ENCODE assay signal across 22 mouse cellular contexts in the genomic region with DNA sequence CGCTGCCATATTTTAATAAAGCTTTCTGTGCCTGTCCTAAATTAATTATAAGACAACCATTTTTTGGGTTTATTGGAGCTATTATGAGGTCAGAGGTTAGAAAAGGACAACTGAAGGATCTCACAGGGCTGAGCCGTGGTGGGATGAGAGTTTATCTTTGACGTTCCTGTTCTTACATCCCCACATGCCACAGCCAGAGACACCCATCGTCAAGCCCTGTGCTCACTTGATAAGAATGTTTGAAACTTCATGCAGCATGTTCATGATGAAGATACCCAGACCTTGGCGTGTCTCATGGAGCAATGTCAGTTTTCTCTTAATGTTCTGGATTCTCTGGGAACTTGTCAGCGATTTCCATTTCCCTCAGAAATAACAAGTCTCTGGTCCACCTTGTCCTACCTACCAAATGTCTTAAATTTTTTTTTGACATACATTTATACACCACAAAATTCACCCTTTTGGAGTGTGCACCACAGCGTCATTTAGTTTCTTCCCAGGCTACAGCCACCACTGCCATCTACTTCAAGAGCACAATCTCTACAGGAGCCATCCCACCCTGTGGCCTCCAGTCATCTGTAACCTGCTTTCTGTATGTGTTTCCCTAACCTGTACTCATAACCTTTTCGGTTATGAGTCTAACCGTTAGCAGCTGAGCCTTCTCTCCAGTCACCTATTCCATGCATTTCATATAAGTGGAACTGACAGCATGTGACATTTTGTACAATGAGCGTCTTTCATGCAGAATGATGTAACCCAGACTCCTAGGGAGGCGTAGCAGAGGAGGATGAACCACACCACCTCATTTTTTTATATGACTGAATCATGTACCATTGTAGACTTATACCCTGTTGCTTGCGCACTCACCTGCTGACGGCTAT. TPM values are rescaled to one million over a fixed set of nuclear protein-coding genes. Genes with fewer than 3 reads are reported as not detected.
DNase-seq lines count a peak whose midpoint lies in the region; ATAC-seq and TF ChIP-seq lines count a peak whose summit lies in the region.
"Had no signal": no experiment of that assay in that cellular context is flagged by ENCODE, and none has a peak within 500 bp of the region (broad histone marks: within the 10 kb centered on the region; RNA-seq: fewer than 3 reads in every experiment).

No protein-coding gene starts in this region.

- peak overlapping the region; percentile 60 for H3K4me2 ChIP-seq in liver, embryonic 15.5 days
- H3K4me2 ChIP-seq: embryonic facial prominence, embryonic 13.5 days; forebrain, embryonic 13.5 days; lung, embryonic 15.5 days; neural tube, embryonic 12.5 days had no signal

- peak; percentile 90 for ATAC-seq in erythroblast, adult 5-6 weeks (replicated peaks; ENCODE audit: low FRiP score, poor library complexity, severe bottlenecking)
- ATAC-seq in liver, embryonic 15.5 days (ENCODE audit: insufficient read depth): peak; percentile 93
- ATAC-seq: forebrain, embryonic 13.5 days had no signal

- no peak for DNase-seq in spleen, adult 2 months (ENCODE audit: low read depth in 1 of 2, low spot score in 2 of 2)
- DNase-seq in spleen, postnatal 14 days (ENCODE audit: low spot score in 2 of 2): no peak
- no peak for DNase-seq in hindbrain, embryonic 10.5 days (ENCODE audit: low spot score)
- no peak for DNase-seq in ovary, adult 18-20 months (ENCODE audit: low spot score)
- DNase-seq in forebrain, embryonic 10.5 days (ENCODE audit: extremely low spot score, low spot score): no peak
- DNase-seq: adrenal gland, postnatal 36 days; cerebellum, adult 11 months; kidney, adult 9 months; thymus, adult 18-20 months had no signal

- no peaks in the 10 kb centered on the region for H3K9me3 ChIP-seq in liver, embryonic 15.5 days (replicated peaks)
- no peaks in the 10 kb centered on the region for H3K9me3 ChIP-seq in hindbrain, embryonic 10.5 days
- no peaks in the 10 kb centered on the region for H3K9me3 ChIP-seq in forebrain, embryonic 10.5 days
- H3K9me3 ChIP-seq: embryonic facial prominence, embryonic 13.5 days; forebrain, embryonic 13.5 days; limb, embryonic 10.5 days; lung, embryonic 15.5 days; neural tube, embryonic 12.5 days had no signal

- TF ChIP-seq CTCF in spleen, adult 2 months (IDR thresholded peaks at IDR 0.05; ENCODE audit: extremely low read depth, insufficient read depth, insufficient read length, insufficient replicate concordance): no peak

- H3K9ac ChIP-seq in liver, embryonic 15.5 days: peak overlapping the region; percentile 44
- H3K9ac ChIP-seq: embryonic facial prominence, embryonic 13.5 days; forebrain, embryonic 13.5 days; lung, embryonic 15.5 days; neural tube, embryonic 12.5 days had no signal

- no peak overlapping the region for H3K4me3 ChIP-seq in spleen, adult 2 months (ENCODE audit: extremely low read depth, insufficient read depth, insufficient read length)
- H3K4me3 ChIP-seq in liver, embryonic 15.5 days (replicated peaks): peak overlapping the region; percentile 2
- no peak overlapping the region for H3K4me3 ChIP-seq in hindbrain, embryonic 10.5 days
- H3K4me3 ChIP-seq in forebrain, embryonic 10.5 days: no peak overlapping the region
- H3K4me3 ChIP-seq: embryonic facial prominence, embryonic 13.5 days; forebrain, embryonic 13.5 days; limb, embryonic 10.5 days; lung, embryonic 15.5 days; neural tube, embryonic 12.5 days had no signal

- no peak for TF ChIP-seq POLR2A in spleen, adult 2 months (IDR thresholded peaks at IDR 0.05; ENCODE audit: low read depth, low read length)

- peak overlapping the region; percentile 8; the same call in 1 of the 2 replicates for H3K27ac ChIP-seq in spleen, adult 2 months (ENCODE audit: insufficient read depth, low read length)
- H3K27ac ChIP-seq in liver, embryonic 15.5 days (replicated peaks): peak overlapping the region; percentile 94
- no peak overlapping the region for H3K27ac ChIP-seq in hindbrain, embryonic 10.5 days
- H3K27ac ChIP-seq in forebrain, embryonic 10.5 days: no peak overlapping the region
- H3K27ac ChIP-seq: embryonic facial prominence, embryonic 13.5 days; forebrain, embryonic 13.5 days; limb, embryonic 10.5 days; lung, embryonic 15.5 days; neural tube, embryonic 12.5 days had no signal

- no peaks in the 10 kb centered on the region for H3K27me3 ChIP-seq in spleen, adult 2 months (ENCODE audit: control insufficient read depth, insufficient read depth, low read length)
- peaks cover 33% of the 10 kb centered on the region for H3K27me3 ChIP-seq in liver, embryonic 15.5 days
- H3K27me3 ChIP-seq in hindbrain, embryonic 10.5 days (ENCODE audit: insufficient read depth, poor library complexity, severe bottlenecking): peaks cover 72% of the 10 kb centered on the region
- peaks cover 85% of the 10 kb centered on the region for H3K27me3 ChIP-seq in forebrain, embryonic 10.5 days (ENCODE audit: poor library complexity, severe bottlenecking)

- H3K36me3 ChIP-seq in spleen, adult 2 months (ENCODE audit: control insufficient read depth, insufficient read depth, low read length): no peaks in the 10 kb centered on the region
- no peaks in the 10 kb centered on the region for H3K36me3 ChIP-seq in liver, embryonic 15.5 days (replicated peaks)
- H3K36me3 ChIP-seq in hindbrain, embryonic 10.5 days: no peaks in the 10 kb centered on the region
- no peaks in the 10 kb centered on the region for H3K36me3 ChIP-seq in forebrain, embryonic 10.5 days (replicated peaks)
- H3K36me3 ChIP-seq: embryonic facial prominence, embryonic 13.5 days; limb, embryonic 10.5 days; lung, embryonic 15.5 days; neural tube, embryonic 12.5 days had no signal

- WGBS in spleen, adult 2 months: 78% methylated on average over 13 of the region's 13 CpGs
- 47% methylated on average over 13 of the region's 13 CpGs for WGBS in liver, embryonic 15.5 days (ENCODE audit: insufficient replicate concordance)
- WGBS in hindbrain, embryonic 10.5 days: 87% methylated on average over 13 of the region's 13 CpGs
- 92% methylated on average over 13 of the region's 13 CpGs for whole genome bisulfite sequencing in forebrain, embryonic 10.5 days

- peaks cover 10% of the 10 kb centered on the region for H3K4me1 ChIP-seq in spleen, adult 2 months (ENCODE audit: control insufficient read depth, insufficient read depth, insufficient read length)
- H3K4me1 ChIP-seq in liver, embryonic 15.5 days (replicated peaks): peaks cover 51% of the 10 kb centered on the region
- H3K4me1 ChIP-seq in hindbrain, embryonic 10.5 days (replicated peaks): peaks cover 44% of the 10 kb centered on the region
- peaks cover 34% of the 10 kb centered on the region for H3K4me1 ChIP-seq in forebrain, embryonic 10.5 days
- H3K4me1 ChIP-seq: embryonic facial prominence, embryonic 13.5 days; forebrain, embryonic 13.5 days; lung, embryonic 15.5 days; neural tube, embryonic 12.5 days had no signal

RNA-seq across cellular contexts. Expression of gene BC107364, which starts 22.9 kb away (rescaled TPM):
- not detected in 2 replicates for polyA plus RNA-seq in spleen, adult 2 months (2012; rRNA removed)
- total RNA-seq in erythroblast, adult 5-6 weeks (2015; ENCODE audit: low replicate concordance): not detected in 2 replicates
- total RNA-seq in erythroblast, adult 5-6 weeks (2017; ENCODE audit: low replicate concordance): not detected in 2 replicates
- polyA plus RNA-seq in liver, embryonic 15.5 days (2015; fragmentation: Nextera tagmentation; extraction: Ambion mirVana): not detected in 2 replicates
- 0.25 TPM in 1 of 2 replicates, not detected in the other for polyA plus RNA-seq in hindbrain, embryonic 10.5 days (2016; fragmentation: Nextera tagmentation; extraction: Ambion mirVana)
- 0.20 TPM in 1 of 2 replicates, not detected in the other for polyA plus RNA-seq in forebrain, embryonic 10.5 days (2016; fragmentation: Nextera tagmentation; extraction: Ambion mirVana)
- total RNA-seq: adrenal gland, postnatal 36 days; granulocyte monocyte progenitor cell, adult 5-6 weeks; left cerebral cortex, adult 18-20 months; megakaryocyte, adult 5-6 weeks had no signal
- polyA plus RNA-seq: cortical plate, adult 2 months; forebrain, embryonic 13.5 days; hindbrain, embryonic 16.5 days; large intestine, adult 2 months; neural tube, embryonic 12.5 days had no signal

Comparison
In these comparisons a context has a peak if more than half of its experiments do, and no peak if none do; other contexts are left out.
1. H3K27ac ChIP-seq: peak in spleen, adult 2 months (single experiment) and liver, embryonic 15.5 days (single experiment); none in hindbrain, embryonic 10.5 days (single experiment) and forebrain, embryonic 10.5 days (single experiment).